Mouse (Mus musculus) heart, postnatal 14 days (tissue): Measurements from ENCODE around the gene Aurka. TPM values are rescaled to one million over a fixed set of nuclear protein-coding genes. Genes with fewer than 3 reads are reported as not detected.
A peak's percentile ranks its signal among the peaks of the same experiment; 100 is the strongest.

Experiments
- DNase-seq, 2 experiments: peaks; one replicate each; pipeline ENCODE4 v3.0.0; 2021 to 2022
- intact Hi-C: fragments of 180-260 bp; cut with DNase I; formaldehyde crosslinking; loops from one replicate; pipeline ENCODE4 v1.15.1; 2025
- total RNA-seq, 2 experiments: library from RNA; stranded (reverse); gene quantifications; 2 replicates each; pipeline ENCODE4 v1.2.3; 2021

Gene Aurka
- total RNA-seq, 2 experiments from 2014 or later, result 3.4 to 6.3 TPM

DNA sequence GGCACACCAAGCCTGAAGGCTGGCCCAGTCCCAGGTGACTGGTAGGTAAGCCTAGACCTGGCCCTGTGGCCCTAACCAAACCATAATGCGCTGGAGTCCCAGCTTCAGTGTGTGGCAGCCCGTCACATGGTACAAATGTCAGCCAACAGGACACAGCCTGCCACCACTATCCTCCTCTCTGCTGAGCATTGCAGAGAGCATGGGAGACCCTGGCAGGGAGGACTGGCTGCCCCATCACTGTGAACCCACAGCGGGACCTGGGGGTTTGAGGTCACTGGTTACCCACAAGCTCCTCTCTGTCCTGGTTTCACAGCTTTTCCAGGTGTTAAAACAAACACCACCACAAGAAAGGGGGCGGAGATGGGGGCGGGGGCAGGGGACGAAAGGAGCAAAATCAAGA, 20.0 kb upstream of the Aurka start:
- DNase-seq, result no peak
- intact Hi-C loops, result no loop called here

DNA sequence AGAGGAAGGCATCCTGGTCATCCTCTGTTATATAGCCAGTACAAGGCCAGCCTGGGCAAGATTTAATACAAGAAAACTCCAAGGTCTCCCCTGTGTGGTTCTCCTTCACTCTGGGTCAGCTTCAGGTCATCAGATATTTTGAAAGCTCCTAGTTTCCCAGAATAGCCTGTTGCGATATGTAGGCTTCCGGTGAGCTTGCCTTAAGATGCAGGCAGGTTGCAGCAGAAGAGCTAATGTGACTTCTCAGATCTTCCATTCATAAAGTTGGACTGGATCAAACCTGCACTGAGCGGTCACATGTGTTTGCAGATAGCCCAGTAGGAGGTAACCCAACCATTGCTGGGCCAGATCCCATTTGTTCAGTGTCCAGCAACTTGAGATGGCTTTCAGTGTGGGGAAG, 14.4 kb upstream of the Aurka start:
- intact Hi-C loops, result no loop called here
- DNase-seq, result no peak

DNA sequence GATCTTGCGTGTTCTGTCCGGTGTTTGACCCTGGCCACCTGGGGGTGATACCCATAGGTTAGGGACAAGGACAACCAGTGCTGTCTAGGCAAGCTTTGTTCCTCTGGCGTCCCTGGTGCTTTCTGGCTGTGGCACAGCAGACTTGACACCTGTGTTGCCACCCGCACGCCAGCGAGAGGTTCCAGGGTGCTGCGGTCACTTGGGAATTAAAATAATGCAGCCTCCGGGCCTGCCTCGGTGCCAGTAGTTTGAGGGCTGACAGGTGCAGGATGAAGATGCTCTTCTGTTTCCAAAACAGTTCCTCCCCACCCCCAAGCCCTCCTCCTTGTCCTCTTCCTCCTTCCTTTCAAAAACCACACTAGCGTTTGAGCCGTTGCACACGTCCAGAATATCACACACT, 11.6 kb upstream of the Aurka start:
- intact Hi-C loops, result no loop called here
- no peak for DNase-seq

DNA sequence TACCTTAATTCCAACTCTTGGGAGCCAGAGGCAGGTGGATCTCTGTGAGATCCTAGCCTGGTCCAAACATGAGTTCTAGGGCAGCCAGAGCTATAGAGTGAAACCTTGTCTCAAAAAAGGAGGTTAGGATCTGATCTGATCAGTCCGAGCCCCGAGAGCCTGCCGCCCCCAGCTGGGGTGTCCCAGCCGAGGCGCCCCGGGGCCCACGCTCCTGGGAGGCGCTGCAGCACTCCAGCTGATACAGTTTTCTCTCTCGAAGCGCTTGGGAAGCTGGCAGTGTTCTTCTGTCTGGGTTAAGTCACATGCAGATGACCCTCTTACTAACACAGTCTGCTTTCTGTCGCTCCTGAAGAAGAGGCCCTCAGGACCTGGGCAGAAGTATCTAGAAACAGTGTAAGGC, 11.0 kb upstream of the Aurka start:
- intact Hi-C loops, result no loop called here
- no peak for DNase-seq

DNA sequence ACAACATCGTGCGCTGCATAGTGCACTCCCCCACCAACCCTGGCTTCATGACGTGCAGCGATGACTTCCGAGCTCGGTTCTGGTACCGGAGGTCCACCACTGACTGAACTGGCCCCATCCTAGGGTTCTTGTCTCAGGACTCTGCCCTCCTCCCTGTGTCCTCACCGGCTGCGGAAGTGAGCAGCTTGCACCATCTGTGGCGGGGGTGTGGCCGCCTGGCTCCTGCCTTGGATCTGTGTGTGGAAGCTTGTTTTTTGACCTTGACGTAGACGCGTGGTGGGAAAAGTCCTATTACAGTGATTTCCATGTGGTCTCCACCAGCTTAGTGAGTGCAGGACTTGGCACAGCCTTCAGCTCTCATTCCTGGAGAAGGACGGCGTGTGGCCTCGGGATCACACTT, 10.2 kb upstream of the Aurka start:
- intact Hi-C loops, result no loop called here
- DNase-seq, result no peak

DNA sequence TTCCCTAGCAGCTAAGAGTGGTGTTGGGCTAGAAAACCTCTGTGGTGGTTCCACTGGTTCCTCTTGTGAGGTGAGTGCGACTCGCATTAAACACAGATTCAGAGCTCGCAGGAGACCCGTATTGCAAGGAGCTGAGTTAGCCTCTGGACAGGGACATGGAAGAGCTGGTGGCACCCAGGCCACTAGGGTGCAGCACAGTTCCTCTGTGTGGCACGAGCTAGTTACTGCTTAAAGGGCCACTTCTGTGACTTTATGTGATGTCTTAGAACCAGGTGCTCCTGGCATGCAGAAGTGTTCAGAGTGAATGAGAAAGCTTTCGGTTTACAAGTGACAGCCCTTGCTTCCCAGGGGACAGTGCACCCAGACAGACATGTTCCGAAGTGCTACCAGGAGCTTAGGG, 8.0 kb upstream of the Aurka start:
- intact Hi-C loops, result loop anchor here (10.0 kb wide), 1 partner anchor 626 kb away; the partner anchor contains the start of gene Rae1
- peak; percentile 46 to 50 for DNase-seq

DNA sequence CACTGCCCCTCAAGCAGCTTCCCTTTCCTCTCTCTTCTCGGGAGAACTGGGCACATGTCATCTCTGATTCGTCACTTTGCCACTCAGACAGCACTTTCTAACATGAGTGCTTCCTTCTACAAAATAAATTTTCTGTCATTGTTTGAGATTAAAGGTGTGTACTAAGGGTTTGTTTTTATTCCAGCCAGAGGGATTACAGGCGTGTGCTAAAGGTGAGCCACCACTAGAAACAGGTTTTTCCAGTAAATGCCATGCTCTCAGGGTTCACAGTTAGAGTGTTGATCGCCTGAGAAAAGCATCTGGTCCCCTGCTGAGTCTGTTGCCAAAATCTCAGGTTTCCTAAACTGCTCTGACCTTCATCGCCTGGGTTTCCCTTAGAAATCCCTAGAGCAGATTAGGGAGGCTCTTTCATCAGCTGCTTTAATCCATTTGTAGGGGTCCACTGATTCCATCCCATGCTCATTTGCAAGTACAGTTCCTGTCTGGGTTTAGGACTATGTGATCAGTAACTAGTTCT, 6.7 kb upstream of the Aurka start:
- intact Hi-C loops, result loop anchor here (10.0 kb wide), 1 partner anchor 628 kb away; the partner anchor contains the start of gene Rae1

DNA sequence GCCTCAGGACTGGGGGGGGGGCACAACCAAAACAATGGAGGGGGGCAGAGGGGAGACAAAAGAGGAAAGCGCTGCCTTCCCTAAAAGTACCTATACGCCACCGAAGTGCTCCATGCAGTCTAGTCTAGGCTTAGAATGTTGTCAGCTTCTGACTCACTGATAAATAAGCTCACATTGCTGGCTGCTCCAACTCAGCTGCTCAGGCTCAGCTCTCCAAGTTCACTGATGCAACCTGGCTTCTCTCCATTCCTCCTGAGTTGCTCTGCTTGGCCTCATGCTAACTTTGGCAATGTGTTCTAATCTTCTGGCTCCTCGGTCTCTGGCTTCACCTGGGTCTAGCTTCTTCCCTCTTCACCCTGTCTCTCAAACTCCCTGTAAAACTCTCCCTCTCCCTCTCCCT, 6.2 kb upstream of the Aurka start:
- no peak for DNase-seq
- intact Hi-C loops, result loop anchor here (10.0 kb wide), 1 partner anchor 628 kb away; the partner anchor contains the start of gene Rae1

More for the DNA sequence above, 6.7 kb upstream of the Aurka start:
- no peak for DNase-seq

DNA sequence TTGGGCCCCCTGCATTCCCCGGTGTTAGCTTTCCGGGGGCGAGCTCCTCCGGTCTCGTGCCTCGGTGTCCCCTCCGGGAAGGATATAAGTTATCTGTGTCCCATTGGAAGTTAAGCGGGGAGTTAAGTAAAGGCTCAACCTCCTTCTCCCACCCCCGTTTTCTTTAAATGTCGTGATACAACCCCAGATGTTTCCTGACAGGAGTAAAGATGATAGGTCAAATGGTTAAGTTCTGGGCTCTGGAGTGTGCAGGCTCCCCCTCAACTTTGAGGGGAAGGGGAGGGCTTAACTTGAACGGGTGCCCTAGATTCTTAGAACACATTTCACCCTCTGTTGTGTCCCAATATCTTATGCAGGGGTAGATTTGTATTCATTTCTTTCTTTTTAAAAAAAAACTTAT, 923 bp upstream of the Aurka start:
- intact Hi-C loops, result loop anchor here (2.0 to 10.0 kb wide), 2 partner anchors 24 to 634 kb away; partner anchors contain the start of gene Rae1
- DNase-seq, result no peak

DNA sequence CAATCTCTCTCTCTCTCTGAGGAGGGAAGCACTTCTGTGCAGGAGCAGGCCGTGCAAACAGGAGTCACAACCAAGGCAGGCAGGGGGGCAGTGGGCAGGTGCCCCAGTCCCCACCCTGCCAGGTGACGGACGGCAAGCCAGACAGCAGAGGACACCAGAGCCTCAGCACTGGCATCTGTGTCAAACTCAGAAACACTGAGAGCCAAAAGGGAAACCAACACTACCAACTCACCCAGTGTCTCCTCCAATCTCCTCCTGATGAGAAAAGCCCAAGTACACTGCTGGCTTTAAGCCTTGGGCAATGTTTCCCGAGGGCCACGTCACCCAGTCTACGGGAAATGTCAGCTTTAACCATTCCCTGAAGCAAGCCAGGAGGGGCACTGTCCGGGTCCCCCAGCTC, 7.2 kb downstream of the Aurka start:
- intact Hi-C loops, result no loop called here

DNA sequence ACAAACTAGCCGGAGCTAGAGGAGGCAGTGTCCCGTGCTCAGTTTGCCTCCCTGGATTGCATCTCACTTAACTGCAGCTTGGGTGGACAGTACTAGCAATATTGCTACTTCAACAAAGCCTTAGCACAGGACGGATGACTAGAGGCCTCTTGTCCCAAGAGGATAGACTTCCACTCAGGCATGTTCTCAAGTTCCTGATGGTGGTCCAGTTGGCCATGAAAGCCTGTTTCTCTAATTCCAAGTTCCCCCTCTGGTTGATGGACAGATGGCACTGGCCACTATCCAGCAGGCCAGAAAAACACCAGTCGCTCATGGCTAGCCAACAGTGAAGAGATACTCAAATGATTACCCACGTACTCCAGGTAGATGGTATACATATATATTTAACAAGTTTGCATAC, 14.5 kb downstream of the Aurka start:
- intact Hi-C loops, result no loop called here
- no peak for DNase-seq

More for the DNA sequence above, 7.2 kb downstream of the Aurka start:
- no peak for DNase-seq

DNA sequence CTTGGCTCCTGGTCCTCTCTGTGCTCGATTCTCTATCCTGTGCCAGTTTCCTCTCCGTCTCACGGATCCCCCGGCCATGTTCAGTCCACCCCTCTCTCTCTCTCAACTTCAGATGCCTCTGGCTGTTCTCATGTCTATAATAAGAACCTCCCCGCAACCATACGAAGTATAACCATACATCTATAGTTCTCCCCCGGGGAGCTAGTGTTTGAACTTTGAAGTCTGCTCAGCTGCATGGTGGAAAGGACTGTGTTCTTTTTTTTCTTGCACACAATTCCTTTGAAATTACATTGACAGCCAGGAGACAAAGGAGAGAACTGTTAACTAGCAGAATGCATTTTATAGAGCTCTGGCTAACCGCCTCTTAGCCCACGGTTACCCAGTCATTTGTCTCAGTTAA, 15.6 kb downstream of the Aurka start:
- intact Hi-C loops, result no loop called here
- DNase-seq, result no peak

DNA sequence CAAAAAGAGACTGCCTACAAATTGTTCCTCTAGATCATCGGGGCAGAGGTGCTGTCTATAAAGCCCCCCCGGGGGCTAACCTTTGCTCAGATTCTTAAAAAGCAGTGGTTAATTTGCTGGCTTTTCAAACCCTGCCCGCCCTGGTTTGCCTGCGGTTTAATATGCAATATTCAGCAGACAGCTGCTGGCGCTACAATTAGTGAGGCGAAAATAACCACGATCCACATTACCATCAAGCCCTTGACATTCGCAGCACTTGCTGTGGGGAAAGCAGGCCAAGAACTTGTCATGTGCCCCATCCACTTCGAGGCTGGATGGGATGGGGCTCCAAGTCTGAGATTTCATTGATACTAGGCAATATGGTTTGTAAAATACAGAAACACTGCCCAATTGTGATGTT, 17.1 kb downstream of the Aurka start:
- intact Hi-C loops, result no loop called here
- no peak for DNase-seq

DNA sequence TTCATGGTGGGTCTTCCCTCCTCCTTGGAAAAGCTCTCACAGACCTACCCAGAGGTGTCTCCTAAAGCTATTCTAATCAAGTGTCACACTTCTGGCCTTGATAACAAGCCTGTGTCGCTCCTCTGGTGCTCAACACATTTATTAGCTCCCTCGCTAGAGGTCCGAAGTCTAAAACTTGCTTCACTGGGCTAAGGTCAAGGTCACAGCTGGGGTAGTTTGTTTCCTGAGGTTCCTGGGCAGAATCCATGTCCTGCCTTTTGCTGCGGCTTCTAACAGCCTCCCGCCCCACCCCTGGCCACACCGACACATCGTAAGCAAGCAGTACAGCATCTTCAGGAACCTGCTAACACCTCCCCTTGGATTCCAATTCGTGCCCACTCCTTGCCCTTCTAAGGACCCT, 19.6 kb downstream of the Aurka start:
- DNase-seq, result no peak
- intact Hi-C loops, result no loop called here

DNA sequence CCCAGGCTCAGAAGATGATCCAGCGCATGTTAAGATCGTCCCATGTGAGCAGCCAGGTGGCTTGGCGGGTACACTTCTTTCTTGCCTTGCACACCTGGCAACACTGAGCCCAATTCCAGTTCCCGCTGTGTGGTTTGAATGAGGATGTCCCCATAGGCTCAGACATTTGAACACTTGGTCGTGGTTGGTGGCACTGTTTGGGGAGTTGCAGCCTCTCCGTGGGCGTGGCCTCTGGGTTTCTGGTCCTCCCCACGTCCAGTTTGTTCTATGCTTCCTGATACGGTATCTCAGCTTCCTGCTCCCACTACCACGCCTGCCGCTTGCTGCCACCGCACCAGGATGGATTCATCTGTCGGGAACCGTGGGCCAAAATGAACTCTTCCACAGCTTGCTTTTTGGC, 20.6 kb downstream of the Aurka start:
- intact Hi-C loops, result no loop called here
- DNase-seq, result no peak

DNA sequence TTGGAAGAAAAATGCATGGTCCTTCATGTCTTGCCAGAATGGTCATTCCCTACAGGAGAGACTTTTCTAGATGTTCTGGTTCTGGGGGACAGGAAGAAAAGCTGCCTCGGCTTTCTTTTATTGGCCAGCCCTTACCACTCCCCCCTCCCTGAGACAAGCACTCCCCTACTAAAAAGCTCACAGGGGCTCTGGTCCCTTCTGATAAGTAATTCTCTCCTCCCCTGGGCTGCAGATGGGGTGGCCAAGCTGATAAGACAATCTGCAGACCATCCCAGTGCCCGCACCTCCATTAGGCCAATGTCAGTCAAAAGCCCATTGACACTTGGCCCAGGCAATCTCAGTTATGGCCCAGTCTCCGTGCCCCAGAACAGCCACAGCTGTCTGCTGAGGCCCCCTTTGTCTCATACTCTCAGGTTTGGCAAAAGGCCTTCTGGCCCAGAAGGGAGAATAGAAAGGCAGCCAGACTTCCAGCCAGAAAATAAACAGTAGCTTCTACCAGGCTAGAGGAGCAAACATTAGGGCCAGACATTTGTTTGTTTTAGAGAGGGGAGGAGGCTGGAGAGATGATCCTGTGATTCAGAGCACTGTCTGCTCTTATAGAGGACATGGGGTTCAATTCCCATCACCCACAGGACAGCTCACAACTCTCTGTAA, 21.9 kb downstream of the Aurka start:
- intact Hi-C loops, result no loop called here
- DNase-seq, result peak; percentile 15 to 57

DNA sequence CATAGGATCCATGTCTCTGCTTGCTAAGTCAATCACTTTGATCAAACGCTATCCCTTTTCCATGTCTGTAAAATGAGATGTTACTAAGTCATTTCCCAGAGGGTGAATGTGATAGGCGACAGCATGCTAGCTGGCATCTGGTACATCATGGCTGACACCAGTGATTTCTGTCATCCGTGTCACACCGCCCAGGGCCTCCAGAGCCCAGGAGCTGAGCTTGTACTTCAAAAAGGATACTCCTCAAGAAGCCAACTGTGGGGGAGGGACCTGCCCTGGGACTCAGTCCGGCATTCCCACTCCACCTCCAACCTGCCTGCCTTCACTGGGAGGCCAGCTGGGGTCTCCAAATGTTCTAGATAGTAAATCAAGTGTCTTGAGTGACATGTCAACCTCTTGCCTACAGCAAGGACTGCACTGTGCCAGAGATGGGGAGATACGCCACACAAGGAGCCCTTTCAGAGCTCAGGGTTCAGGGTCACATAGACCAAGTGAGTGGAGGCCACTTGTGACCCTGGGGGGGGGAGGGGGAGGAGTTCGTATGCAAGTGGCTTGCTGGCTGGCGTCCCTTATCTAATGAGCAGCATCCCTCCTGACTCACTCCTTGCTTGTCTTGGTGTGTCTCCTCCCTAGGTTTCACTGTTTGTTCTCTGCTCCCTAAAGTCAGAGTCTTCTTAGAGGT, 23.3 kb downstream of the Aurka start:
- no peak for DNase-seq
- intact Hi-C loops, result loop anchor here (2.0 kb wide), 1 partner anchor 24 kb away; the partner anchor contains the start of genes Aurka and Cstf1

DNA sequence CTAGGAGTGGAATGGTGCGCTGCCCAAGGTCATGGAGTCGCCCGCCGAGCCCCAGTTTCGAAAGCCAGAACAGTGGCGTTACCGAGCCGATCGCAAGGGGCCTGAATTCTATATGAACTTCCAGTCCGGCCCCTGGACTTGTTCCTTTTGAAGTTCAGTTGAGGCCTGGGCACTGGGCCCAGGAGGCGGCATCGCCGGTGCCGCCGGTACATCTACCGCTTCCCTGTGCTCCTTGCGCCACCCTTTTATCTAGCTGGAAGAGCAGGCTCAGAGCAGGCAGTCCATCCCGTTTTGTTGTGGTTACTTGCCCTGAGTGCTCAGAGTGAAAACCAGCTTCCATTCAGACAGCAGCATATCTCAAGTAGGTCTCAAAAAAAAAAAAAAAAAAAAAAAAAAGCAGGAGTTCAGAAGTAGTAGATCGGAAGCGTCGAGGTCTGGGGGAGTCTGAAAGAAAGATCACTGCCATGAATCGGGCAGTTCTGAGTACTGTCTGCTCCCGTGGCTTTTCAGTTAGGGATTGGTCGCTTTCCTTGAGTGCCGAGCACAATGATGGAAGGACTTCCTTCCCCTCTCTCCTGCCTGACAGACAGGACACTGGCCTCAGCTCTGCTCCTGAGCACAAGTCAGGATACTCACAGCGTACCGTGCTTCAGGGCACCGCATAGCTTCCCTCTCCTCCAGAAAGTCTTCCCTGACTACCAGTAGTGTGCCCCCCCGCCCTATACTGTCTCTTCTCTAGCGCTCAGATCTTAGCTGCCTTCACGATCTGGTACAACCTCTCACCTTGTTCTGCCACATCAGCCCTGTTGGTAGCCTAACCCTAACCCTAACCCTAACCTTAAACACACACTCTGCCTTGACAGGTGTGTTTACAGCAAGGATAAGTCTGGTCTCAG, 24.1 kb downstream of the Aurka start:
- intact Hi-C loops, result loop anchor here (2.0 kb wide), 1 partner anchor 25 kb away; the partner anchor contains the start of genes Aurka and Cstf1
- DNase-seq, result peak; percentile 33 to 41

DNA sequence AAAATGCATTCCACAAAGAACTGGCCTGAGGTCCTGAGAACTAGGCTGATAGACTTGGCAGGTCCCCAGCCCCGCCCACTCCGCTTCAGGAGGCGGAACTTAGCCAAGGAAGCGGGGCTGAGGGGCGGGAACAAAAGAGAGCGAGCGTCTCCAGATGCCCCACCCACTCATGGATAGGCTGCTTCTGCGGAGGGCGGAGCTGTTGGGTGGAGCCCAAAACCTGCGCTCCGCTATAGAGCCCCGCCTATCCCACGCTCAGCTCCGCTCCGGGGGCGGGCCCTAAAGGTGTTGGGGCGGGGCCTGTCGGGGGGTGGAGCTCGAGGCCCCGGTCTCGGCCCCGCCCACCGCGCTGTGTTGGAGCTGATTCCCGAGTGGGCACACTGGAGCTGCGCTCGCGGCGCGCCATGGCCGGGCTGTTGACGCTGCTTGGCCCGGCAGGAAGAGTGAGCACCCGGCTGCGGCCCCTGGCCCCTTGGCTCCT, 25.0 kb downstream of the Aurka start, which contains the start of gene Fam210b:
Fam210b (plus strand) TSS at position 308 of the 481 bp plus-strand sequence.
- intact Hi-C loops, result no loop called here
- peak; percentile 95 to 98 for DNase-seq

DNA sequence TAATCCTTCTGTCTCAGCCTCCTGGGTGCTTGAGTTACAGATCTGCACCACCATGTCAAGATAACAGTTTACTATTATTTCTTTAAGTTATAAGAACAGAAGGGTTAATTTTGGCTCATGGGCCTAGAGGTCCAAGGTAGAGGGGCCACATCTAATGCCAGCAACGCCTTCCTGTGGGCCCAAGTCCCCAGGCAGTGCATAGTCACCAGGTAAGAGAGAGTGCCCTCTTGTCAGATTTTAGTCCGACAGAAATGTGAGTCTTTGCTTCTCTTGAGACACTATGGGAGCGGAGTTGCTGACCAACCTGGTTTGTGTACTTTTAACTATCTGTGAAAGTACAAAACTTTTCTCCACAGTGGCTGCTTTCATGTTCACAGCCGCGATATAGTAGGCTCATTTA, 25.7 kb downstream of the Aurka start:
- no peak for DNase-seq
- intact Hi-C loops, result no loop called here
